Mouse (Mus musculus): ENCODE data around the gene Cyp2t4.

DNA sequence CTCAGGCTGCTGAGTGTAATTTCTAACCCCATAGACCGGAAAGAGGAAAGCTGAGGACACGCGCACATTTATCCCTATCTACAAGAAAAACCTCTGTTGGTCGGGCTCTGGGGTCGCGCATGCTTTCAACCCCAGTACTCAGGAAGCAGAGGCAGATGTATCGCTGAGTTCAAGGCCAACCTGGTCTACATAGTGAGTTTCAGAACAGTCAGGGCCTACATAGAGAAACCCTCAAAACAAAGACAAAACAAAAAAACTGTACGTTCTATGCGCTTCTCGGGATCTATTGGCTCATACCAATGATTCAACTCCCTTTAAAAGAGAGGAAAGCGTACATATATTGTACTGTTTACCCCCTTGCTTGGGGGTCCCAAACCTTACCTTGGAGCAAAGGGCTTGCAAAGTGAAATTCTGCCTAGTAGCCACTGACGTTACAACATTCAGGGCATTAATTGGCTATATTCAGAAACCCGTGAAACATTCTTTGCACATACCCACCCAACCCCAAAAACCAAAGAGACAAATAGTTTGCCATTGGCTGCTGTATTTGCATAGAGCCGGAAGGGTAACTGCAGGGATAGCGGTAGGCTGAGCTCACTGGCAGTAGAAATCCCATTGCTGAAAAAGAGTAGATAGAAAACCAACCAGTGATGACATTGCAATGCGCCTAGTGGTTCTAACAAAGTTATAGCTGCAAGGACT lies 25.9 kb downstream of the Cyp2t4 start:
- TF ChIP-seq MYOG (IDR thresholded peaks at IDR 0.05; ENCODE audit: control insufficient read depth in 1 of 3, insufficient read depth in 1 of 3, insufficient read length in 2 of 3, low read depth in 2 of 3) (no peak), MAX (IDR thresholded peaks at IDR 0.05; ENCODE audit: low read depth) (no peak), POLR2A (IDR thresholded peaks at IDR 0.05; ENCODE audit: insufficient read length, low read depth) (no peak), TCF12 (IDR thresholded peaks at IDR 0.05; ENCODE audit: insufficient read depth, poor library complexity, severe bottlenecking) (no peak), E2F4 (IDR thresholded peaks at IDR 0.05; ENCODE audit: insufficient read depth) (no peak)

Data from myocyte (in vitro differentiated cells).